Mouse (Mus musculus) spleen, embryonic (tissue): ENCODE results near the gene Cry2.

Experiments used
- CTCF ChIA-PET: fragments of 350-600 bp; sonication (Branson Sonifier 250); formaldehyde crosslinking; loops from one replicate; lab custom pipeline; 2022; lab: Charles Lee

The Cry2 gene

GRCm38 (mm10) chr2:92447121-92447740 lies 13.4 kb upstream of the Cry2 start:
- CTCF ChIA-PET = no interaction called here

GRCm38 (mm10) chr2:92446656-92447055 lies 12.8 kb upstream of the Cry2 start:
- CTCF ChIA-PET = no interaction called here

- CTCF ChIA-PET = no interaction called here
Observed at GRCm38 (mm10) chr2:92445890-92446289, 12.0 kb upstream of the Cry2 start.

GRCm38 (mm10) chr2:92444376-92444775 lies 10.5 kb upstream of the Cry2 start:
- CTCF ChIA-PET = no interaction called here

GRCm38 (mm10) chr2:92443313-92443712 lies 9.5 kb upstream of the Cry2 start:
- CTCF ChIA-PET = no interaction called here

GRCm38 (mm10) chr2:92442419-92443001 lies 8.7 kb upstream of the Cry2 start:
- CTCF ChIA-PET = interaction anchor here (0.7 kb wide), 1 partner anchor 124 kb away, joined by 3 read pairs; no protein-coding TSS in a partner anchor

- CTCF ChIA-PET = no interaction called here
Observed at GRCm38 (mm10) chr2:92440432-92440831, 6.6 kb upstream of the Cry2 start.

GRCm38 (mm10) chr2:92438567-92438966 lies 4.7 kb upstream of the Cry2 start:
- CTCF ChIA-PET = interaction anchor here (0.7 to 1.3 kb wide), 4 partner anchors 21 to 1988 kb away, joined by 3 to 7 read pairs (median 4); no protein-coding TSS in a partner anchor

GRCm38 (mm10) chr2:92437875-92438274 lies 4.0 kb upstream of the Cry2 start:
- CTCF ChIA-PET = interaction anchor here (0.6 to 1.3 kb wide), 5 partner anchors 22 to 1988 kb away, joined by 3 to 18 read pairs (median 4); no protein-coding TSS in a partner anchor

- CTCF ChIA-PET = interaction anchor here (0.6 kb wide), 1 partner anchor 371 kb away, joined by 18 read pairs; no protein-coding TSS in a partner anchor
Observed at GRCm38 (mm10) chr2:92437366-92437765, 3.5 kb upstream of the Cry2 start.

- CTCF ChIA-PET = interaction anchor here (0.6 kb wide), 1 partner anchor 766 kb away, joined by 3 read pairs; no protein-coding TSS in a partner anchor
Observed at GRCm38 (mm10) chr2:92435023-92435422, 1.2 kb upstream of the Cry2 start.

- CTCF ChIA-PET = interaction anchor here (0.6 kb wide), 1 partner anchor 472 kb away, joined by 9 read pairs; no protein-coding TSS in a partner anchor
Observed at GRCm38 (mm10) chr2:92434375-92434745, 517 bp upstream of the Cry2 start.

GRCm38 (mm10) chr2:92432299-92433295 lies 1.2 kb downstream of the Cry2 start:
- CTCF ChIA-PET = no interaction called here

- CTCF ChIA-PET = interaction anchor here (0.7 kb wide), 1 partner anchor 490 kb away, joined by 4 read pairs; no protein-coding TSS in a partner anchor
Observed at GRCm38 (mm10) chr2:92431611-92432179, 2.1 kb downstream of the Cry2 start.

GRCm38 (mm10) chr2:92430723-92431541 lies 2.9 kb downstream of the Cry2 start:
- CTCF ChIA-PET = interaction anchor here (0.6 to 0.7 kb wide), 2 partner anchors 8 to 491 kb away, joined by 3 to 4 read pairs; no protein-coding TSS in a partner anchor

GRCm38 (mm10) chr2:92430089-92430488 lies 3.8 kb downstream of the Cry2 start:
- CTCF ChIA-PET = no interaction called here

GRCm38 (mm10) chr2:92427882-92428281 lies 6.0 kb downstream of the Cry2 start:
- CTCF ChIA-PET = no interaction called here

GRCm38 (mm10) chr2:92426426-92426825 lies 7.4 kb downstream of the Cry2 start:
- CTCF ChIA-PET = no interaction called here

GRCm38 (mm10) chr2:92425366-92425765 lies 8.5 kb downstream of the Cry2 start:
- CTCF ChIA-PET = no interaction called here
